Mouse (Mus musculus) T-cell, adult 2 months (primary cell): ENCODE measurements around the gene Tnfsf18.

Experiments used
- DNase-seq: peaks from one replicate; pipeline ENCODE4 v3.0.0; 2022; ENCODE audit warnings: low spot score

Tnfsf18 gene

DNA sequence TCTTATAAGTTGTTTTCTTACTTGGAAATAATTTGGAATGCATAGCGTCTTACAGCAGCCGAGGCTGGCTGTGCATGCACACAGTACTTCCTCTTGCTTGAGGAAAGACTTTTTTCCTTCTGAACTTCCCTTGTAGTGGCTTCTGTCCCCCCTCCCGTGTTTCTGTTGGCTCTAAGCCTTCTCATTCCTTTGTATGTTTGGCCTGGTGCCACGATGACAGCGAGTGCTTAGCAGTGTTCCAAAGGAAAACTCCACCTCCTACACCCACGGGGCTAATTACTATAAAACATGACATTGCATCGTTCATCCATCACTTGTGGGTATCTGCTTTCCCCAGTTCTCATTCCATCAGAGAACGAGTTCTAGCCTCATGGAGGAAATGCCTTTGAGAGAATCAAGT lies at the start of gene Tnfsf18:
Tnfsf18 (plus strand) TSS at position 313 of the 400 bp plus-strand sequence.
- no peak for DNase-seq

DNA sequence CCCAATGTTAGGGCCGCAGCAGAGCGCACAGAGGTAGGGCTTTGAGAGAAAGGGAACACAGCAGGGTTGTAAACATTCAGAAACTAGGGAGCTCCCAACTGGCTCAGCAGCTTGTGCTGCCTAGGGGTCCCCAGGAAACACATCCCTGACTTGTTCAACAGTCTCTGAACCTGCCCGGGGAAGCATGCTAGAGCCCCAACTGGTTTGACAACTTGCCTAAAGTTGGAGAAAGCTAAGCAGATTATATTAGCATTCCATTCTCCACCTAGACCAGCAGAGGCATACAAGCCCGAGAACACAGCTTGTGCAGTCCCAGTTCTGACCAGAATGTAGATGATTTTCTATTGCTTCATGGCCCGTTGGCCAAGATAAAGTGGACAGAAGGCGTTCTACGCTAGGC lies 49.6 kb upstream of the Tnfsf18 start:
- DNase-seq = no peak

DNA sequence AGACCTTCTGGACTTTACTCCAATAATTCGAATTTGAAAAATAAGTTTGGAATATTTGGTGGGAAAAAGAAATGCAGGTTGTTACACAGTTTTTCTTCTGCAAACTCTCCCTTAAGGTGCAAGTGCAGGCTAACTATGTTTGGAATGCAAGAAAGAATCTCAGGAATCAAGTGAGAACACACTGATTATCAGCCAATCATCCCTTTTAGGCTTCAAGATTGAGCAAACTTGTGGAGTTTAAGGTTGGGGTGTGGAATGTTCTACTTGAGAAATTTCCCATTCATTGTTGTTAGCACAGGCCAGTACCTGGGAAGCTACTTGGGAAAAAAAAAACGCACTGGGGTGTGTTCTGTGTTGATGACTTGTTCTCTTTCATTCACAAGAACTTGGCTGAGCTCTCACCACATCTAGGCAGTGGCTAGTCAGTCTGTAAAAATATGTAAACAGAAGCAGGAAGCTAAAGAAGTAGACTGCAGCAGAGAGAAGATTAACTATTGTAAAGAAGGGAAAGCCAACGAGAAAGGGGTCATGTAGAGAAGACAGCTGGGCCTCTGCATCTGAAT lies 42.7 kb upstream of the Tnfsf18 start:
- no peak for DNase-seq

DNA sequence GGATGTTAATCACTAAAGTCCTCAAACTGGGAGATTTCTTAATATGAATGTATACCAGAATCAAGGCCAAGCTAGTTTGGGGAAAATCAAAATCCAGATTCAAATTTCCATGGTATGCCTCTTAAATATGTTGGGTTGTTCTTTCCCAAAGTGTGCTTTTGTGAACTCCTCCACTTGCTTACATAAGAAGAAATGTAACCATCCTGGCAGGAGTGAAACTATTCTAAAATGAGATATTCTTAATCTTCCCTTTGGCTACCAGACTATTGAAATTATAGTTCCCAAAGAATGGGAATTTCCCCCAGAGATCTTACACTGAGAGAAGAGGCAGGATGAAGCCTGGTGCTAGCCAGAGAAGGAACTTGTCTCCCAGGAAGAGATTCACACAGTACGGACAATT lies 42.2 kb upstream of the Tnfsf18 start:
- no peak for DNase-seq

DNA sequence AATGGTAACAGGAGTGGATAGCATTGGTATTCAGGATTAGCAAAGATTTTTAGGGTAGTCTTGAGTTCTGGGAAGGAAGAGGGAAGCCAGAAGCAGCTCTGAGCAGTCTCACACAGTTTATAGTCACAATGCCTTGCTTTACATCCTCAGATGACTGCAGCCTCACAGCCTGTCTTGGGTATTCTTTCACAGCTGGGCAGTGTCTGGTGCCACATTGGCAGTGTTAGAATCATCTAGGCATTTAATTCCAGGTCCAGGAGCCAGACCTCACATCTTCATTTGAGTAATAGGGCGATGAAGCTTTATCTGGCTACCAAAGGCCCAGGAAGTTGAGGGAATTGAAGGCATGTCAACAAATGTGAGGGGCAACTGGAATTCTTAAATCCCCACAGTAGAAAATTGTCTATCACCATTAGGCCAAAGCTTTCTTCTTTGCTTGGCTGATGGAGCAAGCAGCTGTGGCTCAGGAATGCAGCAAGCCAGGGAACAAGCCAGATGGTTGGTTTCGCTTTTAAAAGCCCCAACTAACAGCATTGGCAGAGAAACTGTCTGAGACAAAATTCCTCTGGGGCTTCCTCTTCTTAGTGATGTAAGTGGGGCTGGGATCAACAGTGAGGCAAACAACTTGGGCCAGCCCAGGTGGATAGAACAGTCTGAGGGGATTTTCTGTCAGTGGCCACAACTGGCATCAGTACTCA lies 30.9 kb upstream of the Tnfsf18 start:
- no peak for DNase-seq

DNA sequence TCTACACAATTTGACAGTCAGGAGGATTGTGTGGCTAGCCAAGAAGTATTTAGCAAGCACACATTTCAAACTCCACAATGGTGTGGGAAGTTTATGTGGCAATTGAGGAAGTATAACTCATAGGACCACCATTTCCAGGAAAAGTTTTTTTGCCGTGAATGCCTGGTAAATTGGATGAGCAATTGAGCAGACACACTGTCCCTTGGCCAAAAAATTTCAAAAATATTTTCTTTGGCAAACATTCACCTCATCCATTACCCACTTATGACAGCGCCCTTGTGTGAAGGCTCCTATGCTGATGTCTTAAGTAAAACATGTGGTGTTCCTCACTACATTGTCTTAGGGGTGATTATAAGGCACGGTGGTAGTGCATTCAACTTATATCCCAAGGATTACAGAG lies 17.2 kb upstream of the Tnfsf18 start:
- DNase-seq = no peak

DNA sequence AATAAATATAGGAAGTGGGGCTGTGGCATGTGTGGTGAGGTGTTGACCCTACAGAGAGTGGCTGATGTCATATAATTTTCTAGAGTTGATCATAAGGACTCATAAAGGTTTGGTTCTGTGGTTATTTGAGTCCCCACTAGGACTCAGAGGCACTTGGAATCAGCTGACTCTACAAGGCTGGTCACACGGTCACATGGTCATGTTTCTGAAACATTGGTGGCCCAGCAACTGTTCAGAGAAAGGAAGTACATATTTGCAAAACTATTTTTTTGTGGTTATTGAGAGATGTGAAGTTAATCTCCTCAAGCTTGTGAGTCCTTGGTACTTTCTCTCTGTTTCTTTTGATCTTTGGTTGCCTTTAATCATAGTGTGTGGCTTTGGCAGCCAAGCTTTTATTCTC lies 14.6 kb upstream of the Tnfsf18 start:
- DNase-seq = peak; percentile 14

DNA sequence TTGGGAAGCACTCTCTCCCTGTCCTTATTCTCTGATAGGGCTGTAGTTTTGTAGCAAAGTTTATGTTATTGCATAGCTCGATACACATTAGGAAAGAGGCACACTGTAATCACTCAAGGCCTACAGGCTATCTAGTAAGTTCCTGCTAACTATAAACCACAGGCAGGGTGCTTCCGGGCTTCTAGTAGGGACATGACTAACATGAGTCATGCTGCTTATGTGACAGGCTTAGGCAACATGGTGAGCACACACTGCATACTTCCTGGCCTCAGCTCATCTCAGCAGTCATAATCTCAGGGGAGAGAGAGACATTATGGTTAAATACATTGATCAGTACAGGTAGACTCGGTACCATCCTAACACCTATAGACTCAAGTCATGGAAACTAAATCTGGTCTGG lies 12.2 kb upstream of the Tnfsf18 start:
- no peak for DNase-seq

DNA sequence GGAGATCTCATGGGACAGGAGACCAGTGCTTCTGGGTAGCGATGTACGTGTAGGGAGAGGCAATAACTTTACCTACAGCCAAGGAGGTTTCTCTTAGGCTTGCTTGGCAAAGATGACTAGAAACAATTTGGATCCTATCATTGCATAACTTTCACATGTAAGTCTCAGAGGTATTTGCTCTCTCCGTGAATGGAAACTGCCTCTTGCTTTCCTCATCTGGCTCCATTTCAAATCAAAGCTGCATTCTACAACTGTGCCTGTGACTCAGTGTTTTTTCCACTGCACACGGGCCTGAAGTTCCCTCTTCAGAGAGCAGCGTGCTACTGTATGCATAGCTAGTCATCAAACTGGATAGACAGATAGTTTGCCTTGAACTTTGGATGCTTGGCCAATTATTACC lies 7.4 kb upstream of the Tnfsf18 start:
- no peak for DNase-seq

DNA sequence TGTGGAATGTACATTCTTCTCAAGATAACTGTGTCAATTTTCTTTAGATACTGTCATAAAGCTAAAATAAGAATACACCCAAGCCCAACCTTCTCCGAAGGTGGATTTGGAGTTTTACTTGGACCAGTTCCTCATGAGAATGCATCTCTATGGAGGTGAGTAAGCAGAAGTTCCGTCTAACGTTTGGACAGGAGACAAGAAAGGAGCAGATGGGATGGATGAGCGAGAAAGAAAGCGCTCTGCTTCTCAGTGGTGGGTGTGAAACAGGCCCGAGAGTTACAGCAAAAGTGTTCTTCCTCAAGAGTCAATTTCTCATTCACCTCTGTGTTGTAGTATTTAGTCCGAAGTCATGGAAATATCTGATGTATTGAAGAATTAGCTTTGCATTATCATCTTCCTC lies 2.7 kb upstream of the Tnfsf18 start:
- no peak for DNase-seq

DNA sequence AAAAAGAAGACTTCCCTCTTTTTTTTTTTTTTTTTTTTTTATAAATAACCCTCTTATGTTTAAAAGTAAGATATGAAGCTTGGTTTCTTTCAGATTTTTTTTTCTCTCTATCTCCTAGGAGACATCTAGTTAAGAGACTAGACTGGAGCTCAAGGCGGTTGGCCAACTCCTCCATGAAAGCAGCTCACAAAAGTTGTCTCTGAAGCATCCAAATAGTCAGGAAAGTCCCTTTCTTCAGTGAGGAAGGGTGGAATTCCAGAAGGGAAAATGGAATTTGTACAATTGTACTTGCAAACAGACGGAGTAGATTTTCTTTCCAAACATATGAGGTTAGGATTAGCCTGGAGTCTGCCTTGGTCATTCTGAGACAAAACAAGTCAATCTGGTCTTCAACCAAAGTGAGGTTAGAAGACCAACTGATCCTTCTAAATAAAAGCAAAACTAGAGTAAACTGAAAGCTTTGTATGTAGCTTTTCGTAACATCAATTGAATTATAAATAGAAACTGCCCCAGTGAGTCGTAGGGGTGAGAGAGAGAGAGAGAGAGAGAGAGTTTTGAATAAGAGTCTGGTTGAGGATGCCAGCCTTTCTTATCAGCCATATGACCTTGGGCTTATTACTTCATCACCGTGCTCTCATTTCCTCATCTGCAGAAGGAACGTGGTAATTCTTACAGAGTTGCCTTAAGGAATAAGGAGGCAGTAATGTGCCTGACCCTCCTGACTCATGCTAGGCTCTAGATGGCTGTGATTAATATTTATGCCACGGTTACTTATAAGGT lies 2.6 kb downstream of the Tnfsf18 start:
- no peak for DNase-seq

DNA sequence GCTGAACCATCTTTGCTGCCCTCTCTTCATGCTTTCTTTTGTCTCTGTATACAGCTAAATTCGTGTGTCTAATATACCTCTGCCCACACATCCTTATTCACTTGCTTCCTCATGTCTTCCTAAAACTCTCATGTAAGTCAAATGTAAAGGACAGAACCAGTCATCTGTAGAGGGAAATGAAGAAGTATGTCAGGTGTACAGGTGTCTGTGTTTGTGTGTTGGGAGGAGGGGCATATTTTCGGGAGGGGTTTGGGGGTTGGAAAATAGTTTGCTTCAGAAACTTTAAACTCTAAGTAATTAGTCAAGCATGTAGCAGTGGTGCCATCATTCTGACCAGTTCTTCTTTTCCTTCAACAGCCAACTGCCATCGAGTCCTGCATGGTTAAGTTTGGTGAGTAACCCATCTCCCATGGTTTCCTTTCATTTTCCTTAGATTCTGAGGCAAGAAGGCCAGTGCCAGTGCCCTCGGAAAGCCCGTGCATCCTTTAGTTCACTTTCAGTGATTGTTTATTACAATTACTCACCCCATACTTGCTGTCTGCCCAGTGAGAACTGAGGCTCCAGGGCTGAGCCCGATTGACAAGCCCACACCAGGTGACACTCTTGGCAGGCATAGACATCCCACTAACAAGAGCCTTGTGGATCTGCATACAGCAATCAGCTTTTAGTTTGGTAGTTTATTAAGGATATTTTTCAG lies 5.8 kb downstream of the Tnfsf18 start:
- DNase-seq = no peak

DNA sequence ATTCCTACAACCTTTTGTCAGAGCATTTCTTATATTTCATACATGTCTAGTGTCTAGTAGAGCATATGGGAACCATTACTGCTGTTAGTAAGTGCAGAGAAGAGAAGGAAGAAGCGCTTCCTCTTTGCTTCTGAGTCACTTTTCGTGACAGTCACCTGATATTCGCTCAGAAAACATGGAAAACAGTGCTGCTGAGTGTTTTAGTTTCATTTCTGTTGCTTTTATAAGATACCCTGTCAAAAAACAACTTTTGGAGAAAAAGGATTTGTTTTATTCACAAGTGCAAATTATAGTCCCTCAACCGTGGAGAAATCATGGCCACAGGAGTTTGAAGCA lies 6.3 kb downstream of the Tnfsf18 start:
- DNase-seq = no peak

DNA sequence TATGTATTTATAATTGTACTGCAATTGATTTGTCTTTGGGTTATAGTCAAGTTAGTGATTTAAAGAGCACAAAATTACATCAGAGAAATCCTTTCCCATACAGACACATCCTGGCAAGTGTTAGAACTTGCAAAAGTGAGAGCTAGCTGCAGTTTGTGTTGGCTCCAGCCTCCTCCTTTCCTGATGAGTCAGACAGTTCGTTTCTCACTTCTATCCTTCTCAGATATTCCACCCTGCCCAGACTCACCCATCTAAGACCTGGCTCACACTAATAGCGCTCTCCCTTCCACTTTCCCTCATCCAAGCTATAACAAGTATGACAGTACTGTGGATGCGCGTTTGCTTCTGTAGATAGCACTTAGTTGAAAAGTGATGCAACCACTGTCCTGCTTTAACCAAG lies 11.9 kb downstream of the Tnfsf18 start:
- DNase-seq = no peak

DNA sequence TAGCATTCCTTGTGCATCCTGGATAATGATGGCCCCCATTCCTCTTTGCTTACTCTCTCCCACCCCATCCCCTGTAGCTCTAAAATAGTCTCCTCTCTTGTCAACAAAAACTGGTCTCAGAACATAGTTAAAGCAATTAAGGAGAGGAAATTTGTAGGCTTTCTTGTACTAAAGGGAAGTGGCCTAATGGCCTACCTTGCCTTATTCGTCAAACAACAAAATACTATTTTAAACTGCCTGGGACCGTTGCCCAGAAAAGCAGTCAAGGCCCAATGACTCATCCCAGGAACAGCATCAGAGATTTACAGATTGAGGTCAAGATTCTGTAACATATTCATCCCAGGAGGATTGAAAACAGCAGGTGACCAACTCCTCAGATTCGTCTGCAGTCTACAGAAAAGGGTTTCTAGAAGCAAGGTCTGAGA lies 13.2 kb downstream of the Tnfsf18 start:
- DNase-seq = no peak

DNA sequence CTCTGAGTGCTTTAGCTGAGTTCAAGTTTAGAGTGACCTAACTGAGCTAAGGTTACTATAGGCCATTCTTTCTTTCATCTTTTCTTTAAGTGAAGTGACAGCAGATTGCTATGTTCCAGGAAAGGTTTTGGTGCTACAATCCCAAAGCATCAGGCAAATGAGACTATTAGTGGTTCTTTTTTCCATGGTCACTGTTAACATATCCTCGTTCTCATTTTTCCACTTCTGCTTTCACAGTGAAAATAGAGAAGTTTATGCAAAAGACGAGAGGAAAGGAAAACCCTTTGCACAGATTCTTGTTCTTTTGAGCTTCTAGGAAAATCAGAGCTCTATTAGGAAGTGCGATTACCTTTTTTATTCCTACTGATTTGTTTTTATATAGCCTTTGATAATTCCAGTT lies 22.9 kb downstream of the Tnfsf18 start:
- no peak for DNase-seq

DNA sequence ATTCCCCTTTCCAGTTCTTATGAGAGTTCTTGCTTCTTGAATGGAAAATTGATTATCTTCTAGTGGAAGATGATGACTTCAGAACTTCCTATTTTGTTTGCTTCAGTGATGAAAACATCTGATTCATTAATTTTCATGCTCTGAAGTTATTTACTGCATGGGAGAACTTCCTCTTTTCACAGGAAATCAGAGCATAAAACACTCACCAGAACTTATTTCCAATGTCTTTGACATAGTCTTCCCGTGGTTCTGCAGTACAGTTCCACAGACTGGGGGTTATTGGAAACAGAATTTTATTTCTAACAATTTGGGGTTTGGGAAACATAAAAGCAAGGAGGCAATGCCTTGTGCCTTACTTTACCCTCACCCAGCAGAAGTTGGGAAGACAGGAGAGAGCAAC lies 25.8 kb downstream of the Tnfsf18 start:
- DNase-seq = no peak

DNA sequence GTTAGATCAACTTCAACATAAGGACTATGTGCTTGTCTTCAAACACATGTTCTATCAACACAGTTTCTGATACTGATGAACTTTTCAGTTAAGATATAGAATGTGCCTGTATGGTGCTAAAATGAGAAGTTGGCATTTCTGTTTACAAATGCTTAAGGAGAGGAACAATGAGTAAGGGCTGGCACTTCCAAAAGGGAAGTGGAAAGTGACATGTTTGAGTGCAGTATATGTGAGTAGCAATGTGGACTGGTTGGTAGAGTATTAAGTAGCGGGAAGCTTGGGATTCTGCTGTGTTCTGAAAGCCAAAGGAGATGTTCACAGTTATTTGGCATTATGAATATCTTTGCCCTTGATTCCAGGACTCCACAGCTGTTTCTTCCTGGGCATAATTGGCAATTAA lies 33.7 kb downstream of the Tnfsf18 start:
- no peak for DNase-seq

DNA sequence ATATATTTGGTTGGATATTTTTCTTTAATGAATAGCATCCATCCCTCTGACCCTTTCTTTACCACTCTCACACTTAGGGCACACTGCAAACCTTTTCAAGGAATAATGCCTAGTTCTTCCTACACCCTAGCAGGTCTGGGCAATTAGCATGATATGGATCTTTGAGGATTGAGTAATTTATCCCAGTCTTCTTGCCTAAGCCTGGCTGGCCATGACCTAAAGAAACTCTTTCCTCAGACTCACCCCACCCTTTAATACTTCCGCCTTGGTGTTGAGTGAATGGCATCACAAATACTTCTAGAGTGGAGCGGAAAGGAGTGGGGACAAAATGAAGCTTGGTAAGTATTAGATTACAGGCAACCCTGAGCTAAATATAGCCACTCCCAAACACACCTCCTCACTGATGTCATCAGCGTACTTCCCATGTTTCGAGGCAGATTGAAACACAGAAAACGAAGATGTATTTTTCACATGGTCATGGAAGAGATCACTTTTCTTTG lies 56.2 kb downstream of the Tnfsf18 start:
- DNase-seq = no peak

DNA sequence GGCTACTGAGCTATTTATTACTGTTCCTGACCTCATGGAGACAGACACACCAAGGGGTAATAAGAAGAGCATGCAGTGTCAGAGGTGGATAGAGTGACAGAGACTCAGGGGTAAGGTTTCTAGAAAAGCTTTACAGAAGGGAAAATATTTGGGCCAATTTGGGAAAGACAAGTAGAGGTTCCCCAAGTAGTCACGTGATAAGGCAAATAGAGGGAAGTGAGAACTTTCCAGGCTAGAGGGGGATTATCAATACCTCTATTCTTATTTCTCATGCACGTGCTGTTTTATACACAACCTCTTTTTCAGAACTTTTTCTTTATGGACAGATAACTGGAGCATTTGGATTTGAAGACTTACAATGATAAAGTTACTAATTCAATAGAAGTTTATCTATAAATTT lies 57.6 kb downstream of the Tnfsf18 start:
- DNase-seq = no peak
